Mouse (Mus musculus): Measurements from ENCODE around the gene Ly6g6d.

GRCm38 (mm10) chr17:35079778-35080177 lies 1.9 kb upstream of the Ly6g6d start:
- TF ChIP-seq CTCF (IDR thresholded peaks at IDR 0.05; ENCODE audit: extremely low read depth, insufficient read length, insufficient replicate concordance, low read depth, low read length): no peak
- no peak; the same call in 1 of the 2 replicates for TF ChIP-seq POLR2A (IDR thresholded peaks at IDR 0.05; ENCODE audit: low read depth, low read length)

Data from small intestine, adult 2 months (tissue).